Mouse (Mus musculus) kidney, postnatal 10 days (tissue): ENCODE data around the gene Crebbp.
A peak's percentile ranks its signal among the peaks of the same experiment; 100 is the strongest.

Experiments
- DNase-seq: peaks from one replicate; pipeline ENCODE4 v3.0.0; 2021; ENCODE audit warnings: mixed read lengths

The Crebbp gene

GRCm38 (mm10) chr16:4040206-4040605, 173.6 kb downstream of the Crebbp start:
- DNase-seq, result no peak

DNA sequence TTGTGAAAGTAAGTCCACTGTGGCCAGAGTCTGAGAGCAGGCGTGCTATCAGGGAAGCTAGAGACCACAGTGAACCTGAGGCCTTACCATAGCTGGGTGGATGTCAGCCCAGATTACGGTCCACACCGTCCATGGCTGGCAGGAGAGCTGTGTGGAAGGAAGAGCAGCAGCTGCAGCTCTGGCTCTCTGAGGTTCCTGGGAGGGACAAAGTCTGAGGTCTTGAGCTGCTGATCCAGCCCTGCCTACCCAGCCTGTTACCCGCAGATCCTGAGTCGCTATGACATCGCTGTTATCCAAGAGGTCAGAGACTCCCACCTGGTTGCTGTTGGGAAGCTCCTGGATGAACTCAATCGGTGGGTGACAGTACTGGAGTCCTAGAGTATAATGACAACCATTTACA, 176.1 kb downstream of the Crebbp start:
- DNase-seq, result no peak

GRCm38 (mm10) chr16:4036807-4037206, 177.0 kb downstream of the Crebbp start, which contains the start of gene Dnase1:
Gene Dnase1 (plus strand): TSS chr16:4036942.
- DNase-seq, result no peak

- no peak for DNase-seq
These were observed 178.2 kb downstream of the Crebbp start for GRCm38 (mm10) chr16:4035575-4035974.

GRCm38 (mm10) chr16:4034476-4034875, 179.3 kb downstream of the Crebbp start:
- DNase-seq, result no peak

DNA sequence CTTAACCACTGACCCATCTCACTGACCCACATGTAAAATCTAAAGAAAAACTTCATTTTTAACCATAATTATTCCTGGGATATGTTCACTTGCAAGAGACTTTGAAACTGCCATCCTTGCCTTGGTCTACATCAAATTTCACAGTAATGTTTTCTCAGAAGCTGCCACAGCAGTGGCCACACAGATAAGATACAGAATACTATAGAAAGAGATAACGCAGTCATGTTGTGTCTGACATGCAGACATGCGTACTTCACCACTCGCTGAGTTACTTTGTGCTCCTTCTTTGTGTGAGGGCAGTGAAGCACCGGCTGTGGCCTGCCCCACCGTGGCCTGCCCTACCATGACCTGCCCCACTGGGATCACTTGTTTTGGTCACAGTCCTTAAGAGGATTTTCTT, 179.8 kb downstream of the Crebbp start:
- DNase-seq, result no peak

GRCm38 (mm10) chr16:4032341-4032748, 181.5 kb downstream of the Crebbp start:
- DNase-seq, result no peak

- peak; percentile 43 for DNase-seq
These were observed 182.1 kb downstream of the Crebbp start for GRCm38 (mm10) chr16:4031441-4032274.
